Mouse (Mus musculus) thymus, postnatal 14 days (tissue): Measurements from ENCODE around the gene 2310039H08Rik.

Source experiments
- DNase-seq: peaks from one replicate; pipeline ENCODE4 v3.0.0; 2021

Gene 2310039H08Rik

DNA sequence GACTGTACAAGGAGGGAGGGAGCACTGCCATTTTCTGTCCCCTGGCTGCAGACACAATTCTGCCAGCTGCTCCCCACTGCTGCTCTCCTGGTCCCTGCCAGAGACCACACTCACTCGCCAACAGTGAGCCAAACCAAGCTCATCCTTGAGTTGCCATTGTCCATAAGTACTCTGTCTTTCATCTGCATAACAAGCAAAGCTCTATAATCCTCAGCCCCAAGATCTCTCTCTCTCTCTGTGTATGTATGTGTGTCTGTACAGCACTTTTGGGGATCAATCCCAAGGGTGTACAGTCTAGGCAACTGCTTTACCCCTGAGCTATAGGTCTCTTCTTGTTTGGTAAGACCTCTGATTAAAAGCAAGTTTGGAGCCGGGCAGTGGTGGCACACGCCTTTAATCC is 38.2 kb downstream of the 2310039H08Rik start:
- no peak for DNase-seq

DNA sequence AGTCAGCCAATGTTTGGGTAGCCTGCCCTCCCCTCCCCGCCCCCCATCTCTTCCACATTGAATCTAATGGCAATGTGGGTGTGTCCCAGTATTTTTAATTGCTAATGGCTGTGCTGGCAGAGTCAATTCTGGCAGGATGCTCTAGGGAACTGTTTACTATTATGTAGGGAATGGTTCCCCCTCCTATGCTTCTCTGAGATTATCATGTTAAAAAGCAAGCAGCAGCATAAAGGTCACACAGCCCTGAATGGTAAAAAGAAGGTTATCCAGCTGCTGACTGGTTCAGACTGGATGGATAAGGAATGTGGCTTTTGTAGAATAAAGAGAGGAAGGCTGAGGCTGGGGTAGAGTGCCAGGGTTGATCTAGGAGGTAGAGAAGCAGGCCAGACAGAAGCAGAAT is 40.0 kb downstream of the 2310039H08Rik start:
- DNase-seq: no peak

DNA sequence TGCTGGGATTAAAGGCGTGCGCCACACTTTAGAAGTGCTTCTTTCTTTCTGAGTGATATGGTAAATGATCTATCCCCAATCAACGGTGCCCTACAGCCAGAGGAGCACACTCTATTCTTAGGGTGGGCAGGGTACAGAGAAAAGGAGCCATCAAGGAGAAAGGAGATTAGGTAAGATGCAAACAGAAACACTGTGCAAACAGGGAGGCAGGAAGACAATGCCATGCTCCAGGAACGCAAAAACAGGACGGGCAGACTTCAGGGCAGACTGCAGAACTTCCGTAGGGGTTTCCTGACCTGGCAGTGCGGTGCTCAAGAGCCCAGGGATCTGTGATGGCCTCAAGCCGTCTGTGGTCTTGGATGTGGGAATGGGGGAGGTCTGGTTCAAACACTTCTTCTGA is 41.2 kb downstream of the 2310039H08Rik start:
- DNase-seq: no peak

DNA sequence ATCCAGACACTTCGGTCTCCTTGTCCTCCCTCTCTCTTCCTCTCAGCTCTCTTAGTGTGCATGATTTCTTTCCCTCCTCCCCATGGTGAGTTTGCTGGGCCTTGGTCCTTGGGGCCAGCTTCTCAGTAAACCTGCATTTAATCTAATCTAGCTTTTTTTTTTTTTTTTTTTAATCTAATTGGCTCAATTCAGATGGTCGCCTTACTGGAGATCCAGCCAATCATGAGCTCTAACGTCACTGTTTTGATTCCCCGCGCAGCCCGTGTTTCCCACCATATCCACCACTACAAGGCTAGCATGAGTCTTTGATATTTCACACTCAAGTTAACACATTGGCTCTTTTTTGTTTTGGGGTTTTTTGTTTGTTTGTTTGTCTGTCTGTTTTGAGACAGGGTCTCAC is 42.1 kb downstream of the 2310039H08Rik start:
- no peak for DNase-seq

DNA sequence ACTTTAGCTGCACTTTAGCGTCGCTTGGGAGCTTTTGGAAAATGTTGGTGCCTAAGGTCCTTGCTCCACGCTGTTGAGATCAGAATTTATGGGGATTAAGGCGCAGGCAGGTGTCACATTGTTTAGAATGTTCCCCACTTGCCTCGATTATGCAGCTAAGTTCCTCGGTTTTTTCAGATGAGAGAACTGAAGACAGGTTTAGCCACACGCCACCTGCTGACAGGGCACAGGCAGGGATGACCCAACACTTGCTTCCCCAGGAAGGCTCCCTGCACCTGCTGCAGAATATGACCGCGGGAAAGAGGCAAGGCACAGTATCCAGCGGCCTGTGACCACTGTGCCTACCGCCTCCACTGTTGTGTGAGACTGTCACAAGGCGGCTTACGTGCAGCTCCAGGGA is 43.9 kb downstream of the 2310039H08Rik start:
- no peak for DNase-seq

DNA sequence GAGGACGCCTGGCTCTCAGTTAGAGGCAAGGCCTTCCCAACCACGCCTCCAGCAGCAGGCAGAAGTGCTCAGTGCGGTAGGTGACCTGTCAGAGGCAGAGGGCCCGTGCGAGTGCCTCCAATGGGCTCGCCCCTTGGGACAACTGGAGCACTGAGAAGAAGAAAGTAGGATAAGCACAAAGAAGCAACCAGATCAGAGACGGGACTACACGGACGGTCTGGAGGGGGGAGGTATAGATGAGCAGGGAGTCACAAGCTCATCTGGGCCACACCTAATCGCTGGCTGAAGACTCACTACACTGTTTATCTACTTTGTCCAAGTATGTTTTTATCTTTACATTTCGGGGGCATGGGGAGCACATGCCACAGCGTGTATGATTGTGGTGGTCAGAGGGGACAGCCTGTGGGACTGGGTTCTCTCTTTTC is 45.3 kb downstream of the 2310039H08Rik start:
- DNase-seq: no peak

DNA sequence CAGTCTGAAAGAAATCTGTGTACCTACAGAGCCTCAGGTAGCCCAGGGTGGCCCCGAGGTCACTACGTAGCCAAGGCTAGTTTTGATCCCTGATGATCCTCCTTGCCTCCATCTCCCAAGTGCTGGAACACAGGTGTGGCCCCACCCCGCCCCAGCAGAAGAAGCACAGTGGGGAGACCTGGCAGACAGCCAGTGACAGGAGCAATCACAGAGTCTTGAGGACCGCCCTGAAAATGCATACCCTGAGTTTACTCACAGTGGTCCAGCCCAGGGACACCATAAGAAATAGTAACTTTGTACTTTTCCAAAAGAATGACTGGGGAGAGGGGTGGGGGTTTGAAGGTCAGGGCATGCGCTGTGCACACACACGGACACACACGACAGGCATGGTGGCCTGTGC is 48.2 kb downstream of the 2310039H08Rik start:
- DNase-seq: no peak
